Mouse (Mus musculus): ENCODE results near the gene Spag7. TPM values are rescaled to one million over a fixed set of nuclear protein-coding genes. Genes with fewer than 3 reads are reported as not detected.

The Spag7 gene
- total RNA-seq (2023) = 10 to 100 TPM; 32.6 to 35.8 TPM

GRCm38 (mm10) chr11:70668771-70669505 is at the start of gene Spag7:
Gene Spag7 (minus strand): TSS chr11:70669416.

GRCm38 (mm10) chr11:70699722-70700556 is 30.7 kb upstream of the Spag7 start, which contains the start of the genes Inca1 and Kif1c:
Gene Inca1 (minus strand): TSS chr11:70700155.
Gene Kif1c (plus strand): TSS chr11:70700548.

GRCm38 (mm10) chr11:70687601-70688199 is 18.5 kb upstream of the Spag7 start, which contains the start of gene Camta2:
Gene Camta2 (minus strand): TSS chr11:70688105.

GRCm38 (mm10) chr11:70656964-70657363 is 12.3 kb downstream of the Spag7 start, which contains the start of gene Eno3:
Gene Eno3 (plus strand): TSS chr11:70657202.

GRCm38 (mm10) chr11:70654198-70654922 is 14.9 kb downstream of the Spag7 start, which contains the start of gene Pfn1:
Gene Pfn1 (minus strand): TSS chr11:70654644.

DNA sequence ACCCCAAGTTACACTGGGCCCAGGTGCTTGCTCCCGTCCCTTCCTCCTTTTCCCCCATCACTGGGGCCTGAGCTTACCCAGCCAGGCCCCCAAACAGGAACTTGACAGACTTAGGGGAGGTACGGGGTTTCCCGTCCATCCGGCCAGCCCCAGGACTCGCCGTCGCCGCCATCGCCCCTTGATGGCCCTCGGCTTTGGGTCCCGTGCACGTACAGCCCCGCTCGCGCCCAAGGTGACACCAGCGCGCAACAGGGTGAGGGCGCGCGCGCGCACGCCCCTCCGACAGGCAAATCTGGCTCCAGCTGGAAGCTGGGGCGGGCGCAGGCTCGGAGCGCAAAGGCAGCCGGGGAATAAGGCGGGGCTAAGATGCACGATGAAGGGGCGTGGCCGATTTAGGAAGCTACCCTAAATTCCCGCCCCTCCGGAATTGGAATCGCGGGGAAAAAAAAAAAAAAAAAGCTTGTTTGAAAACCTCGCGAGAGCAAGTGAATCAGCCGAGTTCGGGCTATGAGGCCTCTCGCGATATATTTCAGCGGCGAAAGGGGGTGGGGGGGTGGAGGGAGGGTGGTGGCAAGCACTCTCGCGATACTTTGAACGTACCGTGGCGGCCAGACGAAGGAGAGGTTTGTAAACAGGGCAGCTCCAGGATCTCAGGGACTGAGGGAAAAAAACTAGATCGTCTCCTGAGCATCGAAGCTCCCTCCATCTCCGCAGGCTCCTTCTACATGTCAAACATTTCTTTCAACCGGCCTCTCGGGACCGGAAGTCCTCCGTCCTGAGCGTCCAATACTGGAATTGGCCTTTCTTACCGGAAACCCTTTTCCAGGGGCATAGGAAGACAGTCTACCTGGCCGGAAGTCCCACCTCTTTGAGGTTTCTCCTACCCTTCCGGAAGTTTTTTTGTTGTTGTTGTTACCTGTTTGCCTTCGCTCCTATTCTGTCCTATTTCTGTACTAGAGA is 22.2 kb downstream of the Spag7 start, which contains the start of the genes Rnf167 and Slc25a11:
Rnf167 (plus strand) TSS at position 545 of the 960 bp plus-strand sequence.
Slc25a11 (minus strand) TSS at position 789 of the 960 bp plus-strand sequence.

GRCm38 (mm10) chr11:70638714-70639278 is 30.4 kb downstream of the Spag7 start, which contains the start of gene Gp1ba:
Gene Gp1ba (plus strand): TSS chr11:70639122.

DNA sequence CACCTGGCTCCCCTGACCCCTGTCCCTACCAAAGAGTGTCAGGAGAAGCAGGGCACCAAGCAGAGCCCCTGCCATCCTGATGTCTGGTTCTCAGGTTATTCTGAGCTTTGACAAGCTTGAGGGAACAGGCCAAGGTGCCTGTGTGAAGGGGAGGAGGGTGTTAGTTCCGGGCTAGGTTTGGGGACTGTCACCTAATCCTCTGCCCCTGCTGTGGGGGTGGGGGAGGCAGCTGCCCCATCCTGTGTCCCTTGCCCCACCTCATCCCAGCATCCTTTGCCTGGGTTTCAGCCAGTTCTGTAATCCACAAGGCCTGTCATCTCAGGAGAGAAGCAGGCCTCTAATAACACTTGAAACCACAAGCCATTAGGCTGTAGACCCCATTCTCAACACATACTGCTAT is 50.1 kb downstream of the Spag7 start, which contains the start of gene Chrne:
Chrne (minus strand) TSS at position 116 of the 400 bp plus-strand sequence.

GRCm38 (mm10) chr11:70615516-70616093 is 53.6 kb downstream of the Spag7 start, which contains the start of gene 4930544D05Rik:
Gene 4930544D05Rik (plus strand): TSS chr11:70615848.

Other genes with a start within 250 kb of the Spag7 start
- gene Arrb2, start 236.8 kb downstream of the Spag7 start, total RNA-seq (2023) = 100 to 1,000 TPM; 318 to 334 TPM
- 10 to 100 TPM; 40.1 to 41.8 TPM for gene Med11, start 217.5 kb downstream of the Spag7 start, total RNA-seq (2023)
- 1 to 10 TPM in 1 of 2 experiments, under 1 TPM in 1; 0.71 to 1.6 TPM for gene Zmynd15, start 210.0 kb downstream of the Spag7 start, total RNA-seq (2023)
- under 1 TPM in 1 of 2 experiments, not detected in 1; 0.76 TPM for gene Cxcl16, start 209.4 kb downstream of the Spag7 start, total RNA-seq (2023)
- gene Tm4sf5, start 164.2 kb downstream of the Spag7 start, total RNA-seq (2023) = not detected
- gene Vmo1, start 154.8 kb downstream of the Spag7 start, total RNA-seq (2023) = not detected
- gene Gltpd2, start 150.2 kb downstream of the Spag7 start, total RNA-seq (2023) = not detected
- 100 to 1,000 TPM; 130 to 135 TPM for gene Psmb6, start 144.0 kb downstream of the Spag7 start, total RNA-seq (2023)
- not detected for gene Gm40193, start 136.5 kb downstream of the Spag7 start, total RNA-seq (2023)
- 1 to 10 TPM; 4.8 to 5.4 TPM for gene Pld2, start 129.4 kb downstream of the Spag7 start, total RNA-seq (2023)
- gene Mink1, start 106.5 kb downstream of the Spag7 start, total RNA-seq (2023) = 100 to 1,000 TPM; 172 to 178 TPM
- 1 to 10 TPM; 2.6 to 3.3 TPM for gene 4930544D05Rik, start 53.6 kb downstream of the Spag7 start, total RNA-seq (2023)
- 1 to 10 TPM; 3.3 to 4.4 TPM for gene Chrne, start 50.2 kb downstream of the Spag7 start, total RNA-seq (2023)
- gene Gp1ba, start 30.3 kb downstream of the Spag7 start, total RNA-seq (2023) = not detected
- gene Rnf167, start 22.2 kb downstream of the Spag7 start, total RNA-seq (2023) = 100 to 1,000 TPM; 234 to 250 TPM
- gene Slc25a11, start 21.9 kb downstream of the Spag7 start, total RNA-seq (2023) = 10 to 100 TPM; 64.3 to 67.8 TPM
- gene Pfn1, start 14.8 kb downstream of the Spag7 start, total RNA-seq (2023) = 1,000 to 10,000 TPM; 1,694 to 1,755 TPM
- 10 to 100 TPM; 30.7 to 31.4 TPM for gene Eno3, start 12.2 kb downstream of the Spag7 start, total RNA-seq (2023)
- gene Camta2, start 18.7 kb upstream of the Spag7 start, total RNA-seq (2023) = 10 to 100 TPM; 43.9 to 48.0 TPM
- gene Inca1, start 30.7 kb upstream of the Spag7 start, total RNA-seq (2023) = under 1 TPM; 0.47 to 0.53 TPM
- 10 to 100 TPM; 29.5 to 33.2 TPM for gene Kif1c, start 31.1 kb upstream of the Spag7 start, total RNA-seq (2023)
- gene Zfp3, start 94.8 kb upstream of the Spag7 start, total RNA-seq (2023) = 1 to 10 TPM; 3.3 to 4.7 TPM
- not detected for gene Scimp, start 143.2 kb upstream of the Spag7 start, total RNA-seq (2023)
- 10 to 100 TPM; 37.8 to 41.6 TPM for gene Rabep1, start 175.4 kb upstream of the Spag7 start, total RNA-seq (2023)

All from T-cell, adult 66 days (primary cell).